Mouse (Mus musculus): ENCODE measurements at regions not wholly inside any gene's neighbourhood (a gene's known extent, or its start where the extent isn't known, plus 50 kb on each side); places are given as distances from the start of the nearest gene placed in this dataset.

DNA sequence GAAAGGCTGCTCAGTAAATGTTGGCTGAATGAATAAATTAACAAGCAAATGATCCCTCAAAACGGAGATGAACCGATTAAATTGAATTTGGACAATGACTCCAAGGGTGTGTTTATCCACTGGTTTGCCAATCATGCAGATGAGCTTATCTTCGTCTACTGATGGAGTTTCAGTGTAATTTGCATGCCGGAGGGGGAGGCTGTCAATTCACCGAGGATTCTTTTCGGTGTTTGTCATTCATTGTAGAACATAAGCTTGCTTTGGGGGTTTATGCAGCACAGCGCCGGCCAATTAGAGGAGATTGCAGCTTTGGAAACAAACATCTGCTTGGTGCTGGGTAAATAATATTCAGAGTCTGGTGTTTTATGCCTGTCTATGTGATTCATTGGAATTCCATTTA, 132.7 kb downstream of the Otoa start:
- DNase-seq (ENCODE audit: low read depth, low spot score) = no peak

DNA sequence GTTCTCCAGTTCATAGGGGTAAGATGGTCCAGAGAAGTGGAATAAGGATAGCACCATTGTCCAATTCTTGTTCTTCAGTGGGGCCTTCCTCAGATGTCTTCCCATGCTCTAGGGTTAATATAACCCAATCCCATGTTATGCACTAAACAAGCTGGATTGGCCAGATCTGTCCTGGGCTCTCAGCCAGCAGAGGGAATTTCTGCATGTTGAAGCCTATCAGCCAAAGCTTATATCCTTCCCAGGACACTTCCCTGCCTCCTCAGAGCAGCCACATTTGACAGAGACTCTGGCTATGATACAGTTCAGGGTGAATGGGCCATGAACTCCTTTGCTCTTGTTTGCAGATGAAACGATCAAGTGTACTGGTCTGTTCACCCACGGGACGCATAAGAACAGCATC, 133.6 kb downstream of the Otoa start:
- no peak for DNase-seq (ENCODE audit: low read depth, low spot score)

DNA sequence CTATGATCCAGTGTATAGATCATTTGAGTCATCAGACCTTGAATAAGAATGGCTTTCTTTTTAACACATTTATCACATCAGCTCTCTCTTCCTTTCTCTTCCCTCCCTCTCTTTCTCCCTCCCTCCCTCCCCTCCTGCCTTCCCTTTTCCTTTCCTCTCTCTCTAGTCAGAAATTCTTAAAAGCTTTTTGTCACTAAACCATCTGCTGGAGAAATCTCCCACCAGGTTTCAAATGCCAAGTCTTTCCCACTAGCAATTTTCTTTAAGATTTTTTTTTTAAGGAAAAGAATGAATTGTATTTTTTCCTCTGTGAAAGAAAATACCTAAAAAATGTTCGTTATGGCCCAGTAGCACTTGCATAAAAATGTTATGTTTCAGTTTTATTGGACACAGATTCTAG, 134.3 kb downstream of the Otoa start:
- DNase-seq (ENCODE audit: low read depth, low spot score) = no peak

DNA sequence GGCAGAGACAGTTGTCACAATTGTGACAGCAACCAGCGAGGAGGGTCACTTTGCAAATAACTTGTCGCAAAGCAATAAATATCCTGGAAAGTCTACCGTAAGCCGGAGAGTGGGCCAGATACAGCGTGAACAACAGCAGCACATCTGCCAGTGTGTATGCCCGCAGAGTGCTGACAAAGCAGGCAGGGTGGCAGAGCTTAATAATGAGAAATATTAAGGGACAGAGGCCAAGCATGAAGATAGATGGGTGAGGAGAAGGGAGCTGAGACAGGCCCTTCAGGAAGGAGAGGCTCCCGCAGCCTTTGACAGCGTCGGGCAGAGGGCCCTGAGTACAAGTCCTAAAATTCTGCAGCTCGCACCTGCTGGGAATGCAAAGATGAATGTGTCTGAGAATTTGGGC, 136.6 kb downstream of the Otoa start:
- no peak for DNase-seq (ENCODE audit: low read depth, low spot score)

DNA sequence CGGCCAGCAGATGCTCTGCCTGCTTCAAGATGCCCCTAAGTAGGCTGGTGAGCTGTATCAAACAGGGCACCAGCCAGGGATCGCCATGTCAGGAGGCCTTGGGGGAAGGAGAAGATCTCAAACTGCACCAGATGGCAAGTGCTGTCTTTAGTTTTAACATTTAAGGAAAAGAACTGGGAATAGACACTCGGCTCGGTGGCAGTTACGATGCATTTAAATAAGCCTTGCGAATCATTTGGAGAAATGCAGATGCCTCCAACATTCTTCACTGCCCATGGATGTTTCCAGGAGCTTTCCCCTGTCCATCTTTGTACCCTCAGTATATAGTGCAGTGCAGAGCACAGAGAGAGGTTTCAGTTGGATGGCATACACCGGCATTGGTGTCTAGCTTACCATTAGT, 139.7 kb downstream of the Otoa start:
- DNase-seq (ENCODE audit: low read depth, low spot score) = no peak

DNA sequence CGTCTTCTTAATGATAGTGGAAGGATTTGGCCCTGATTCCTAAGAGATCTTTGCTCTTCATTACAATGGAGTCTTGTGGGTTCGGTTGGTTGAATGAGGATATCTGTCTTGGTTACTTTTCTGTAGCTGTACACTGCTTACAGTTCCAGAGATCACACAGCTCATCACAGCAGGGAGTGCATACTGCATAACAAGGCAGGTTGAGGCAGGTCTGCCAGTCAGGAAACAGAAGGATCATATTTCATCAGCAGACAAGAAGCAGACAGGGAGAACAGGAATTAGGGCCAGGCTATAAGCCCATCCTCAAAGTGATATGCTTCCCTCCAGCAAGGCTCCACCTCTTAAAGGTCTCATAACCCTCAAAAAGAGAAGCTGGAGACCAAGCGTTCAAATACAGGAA, 150.4 kb downstream of the Otoa start:
- DNase-seq (ENCODE audit: low read depth, low spot score) = no peak

DNA sequence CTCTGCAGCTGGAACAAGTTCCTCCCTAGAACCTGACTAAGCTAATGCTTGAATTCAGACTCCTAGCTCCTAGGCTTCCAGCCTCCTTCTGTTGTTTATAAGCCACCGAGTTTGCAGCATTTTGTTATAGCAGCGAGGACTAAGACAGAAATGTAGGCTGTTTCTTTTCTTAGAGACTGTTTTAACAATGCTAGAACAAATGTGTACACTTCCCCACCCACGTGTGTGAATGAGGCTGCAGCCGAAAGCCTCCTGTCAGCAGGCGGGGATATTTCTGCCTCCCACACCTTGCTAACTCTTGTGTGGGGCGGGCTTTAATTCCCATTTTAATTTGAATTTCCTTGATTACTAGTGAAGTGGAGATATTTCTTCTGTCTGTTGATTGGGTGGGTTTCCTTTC, 153.4 kb downstream of the Otoa start:
- DNase-seq (ENCODE audit: low read depth, low spot score) = no peak

DNA sequence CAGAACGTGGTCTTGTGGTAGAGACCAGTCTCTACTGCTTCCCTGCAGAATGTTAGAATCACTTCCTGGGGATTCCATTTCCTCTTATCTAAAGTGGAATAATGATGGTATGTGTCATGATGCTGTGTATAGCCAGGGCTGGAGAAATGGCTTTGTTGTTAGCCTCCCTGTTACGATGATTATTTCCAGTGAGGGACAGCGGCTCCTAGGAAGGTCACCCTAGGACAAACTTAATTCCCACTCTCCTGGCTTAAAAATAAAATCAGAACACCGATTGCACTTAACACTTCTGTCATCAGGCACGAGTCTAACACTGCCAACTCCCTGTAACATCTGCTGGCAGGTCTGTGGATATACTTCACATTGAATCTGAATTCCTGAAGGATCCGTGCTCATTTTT, 151.9 kb upstream of the Hs3st2 start:
- DNase-seq (ENCODE audit: low read depth, low spot score) = no peak

DNA sequence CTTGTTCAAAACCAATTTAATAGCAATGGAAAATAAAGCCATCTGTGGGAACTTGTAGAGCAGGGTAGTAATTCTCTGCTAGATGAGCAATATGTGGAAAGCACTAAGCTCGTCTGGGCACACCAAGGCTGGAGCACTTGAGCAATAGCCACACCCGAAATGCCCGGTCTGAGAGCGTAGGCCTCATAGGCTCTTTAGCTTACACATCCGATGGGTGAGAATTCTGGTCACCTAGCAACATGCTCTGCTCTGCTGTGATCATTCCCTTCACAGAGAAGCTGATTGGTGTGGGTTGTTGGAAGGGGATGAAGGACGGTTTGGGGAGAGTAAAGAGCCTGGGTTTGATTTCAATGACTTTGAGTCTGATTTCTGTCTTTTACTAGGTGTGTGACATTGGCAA, 143.8 kb upstream of the Hs3st2 start:
- DNase-seq (ENCODE audit: low read depth, low spot score) = no peak

DNA sequence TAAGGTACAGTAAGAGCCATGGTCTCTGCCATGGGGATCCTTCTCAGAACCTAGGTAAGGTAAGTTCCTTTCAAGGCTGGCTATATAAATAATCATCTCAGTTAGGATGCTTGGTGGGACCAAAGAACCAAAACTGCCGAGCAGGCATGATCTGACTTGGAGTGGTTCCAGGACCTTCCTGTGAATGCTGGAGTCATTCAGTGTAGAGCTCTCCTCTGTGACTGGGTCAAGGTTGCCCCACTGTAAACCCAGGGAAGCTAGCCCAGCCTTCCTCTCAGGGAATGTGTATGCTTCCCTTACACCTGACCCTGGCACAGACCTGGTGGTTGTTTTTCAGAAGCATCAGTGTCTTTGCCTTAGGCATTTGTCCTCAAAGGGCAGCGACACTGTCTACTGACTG, 134.2 kb upstream of the Hs3st2 start:
- DNase-seq (ENCODE audit: low read depth, low spot score) = no peak

DNA sequence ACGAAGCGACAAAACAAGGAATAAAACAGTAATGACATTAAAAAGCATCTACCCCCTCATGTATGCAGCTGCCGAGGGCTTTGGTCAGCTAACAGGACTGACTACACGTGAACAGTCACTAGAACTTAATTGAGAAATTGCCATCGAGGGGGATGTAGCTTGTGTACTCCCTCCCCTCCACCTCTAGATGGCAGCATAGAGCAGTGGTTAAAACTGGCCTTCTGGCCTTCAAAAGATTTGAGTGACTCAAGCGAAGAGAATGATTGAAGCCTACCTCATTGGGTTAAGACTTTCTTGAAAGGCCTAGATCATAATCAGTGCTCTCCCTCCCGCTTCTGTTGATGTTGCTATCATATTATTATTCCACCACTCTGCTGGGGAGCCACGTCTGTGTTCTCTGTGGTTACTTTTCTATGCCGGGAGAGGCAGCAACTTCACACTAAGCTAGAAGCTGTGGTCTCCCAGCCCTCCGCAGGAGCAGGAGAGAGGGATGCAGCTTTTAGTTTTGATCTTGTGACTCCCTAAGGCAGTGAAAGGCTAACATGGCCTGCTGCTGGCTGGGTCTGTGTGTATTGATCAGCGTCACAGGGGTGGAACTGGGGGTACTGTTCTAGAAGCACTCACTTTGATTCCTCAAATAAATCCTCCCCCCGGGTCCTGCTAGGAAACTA, 132.7 kb upstream of the Hs3st2 start:
- peak; percentile 51 for DNase-seq (ENCODE audit: low read depth, low spot score)

DNA sequence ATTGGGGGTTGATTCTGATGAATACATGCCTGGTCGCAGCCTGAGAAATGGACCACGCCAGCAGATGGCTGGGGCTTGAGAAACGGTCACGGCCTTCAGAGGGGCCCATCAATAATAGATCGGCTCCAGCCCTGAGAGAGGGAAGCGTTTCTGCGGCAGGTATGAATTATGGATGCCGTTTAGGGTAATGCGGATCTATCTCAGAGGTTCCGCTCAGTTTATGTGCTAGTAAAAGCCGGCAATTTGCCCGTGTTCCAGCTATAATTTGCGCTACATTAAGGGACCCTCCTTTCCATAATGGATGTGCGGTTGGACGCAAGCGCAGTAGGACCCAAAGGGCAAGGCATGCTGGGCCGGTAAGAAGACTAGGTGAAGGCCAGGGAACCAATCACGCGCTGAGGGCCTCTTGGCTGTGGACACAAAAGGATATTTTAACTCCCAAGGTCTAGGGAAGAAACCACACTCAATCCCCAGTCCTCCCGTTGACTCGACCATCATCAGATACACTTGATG, 132.1 kb upstream of the Hs3st2 start:
- DNase-seq (ENCODE audit: low read depth, low spot score) = no peak

DNA sequence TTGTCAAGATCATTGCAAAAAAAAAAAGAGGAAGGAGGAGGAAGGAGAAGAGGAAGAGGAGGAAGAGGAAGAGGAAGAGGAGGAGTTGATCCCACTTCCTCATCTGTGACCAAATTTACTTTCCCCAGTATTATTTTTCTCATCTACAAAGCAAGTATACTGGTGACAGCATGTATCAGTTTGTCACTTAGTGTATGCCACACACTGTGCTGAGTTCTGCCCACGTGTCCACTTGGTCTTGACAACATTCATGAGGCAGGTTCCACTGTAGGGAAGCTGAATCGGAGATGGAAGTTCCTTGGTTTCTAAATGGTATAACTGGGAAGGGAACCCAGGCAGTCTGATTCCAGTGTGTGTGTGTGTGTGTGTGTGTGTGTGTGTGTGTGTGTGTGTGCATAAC, 122.3 kb upstream of the Hs3st2 start:
- no peak for DNase-seq (ENCODE audit: low read depth, low spot score)

DNA sequence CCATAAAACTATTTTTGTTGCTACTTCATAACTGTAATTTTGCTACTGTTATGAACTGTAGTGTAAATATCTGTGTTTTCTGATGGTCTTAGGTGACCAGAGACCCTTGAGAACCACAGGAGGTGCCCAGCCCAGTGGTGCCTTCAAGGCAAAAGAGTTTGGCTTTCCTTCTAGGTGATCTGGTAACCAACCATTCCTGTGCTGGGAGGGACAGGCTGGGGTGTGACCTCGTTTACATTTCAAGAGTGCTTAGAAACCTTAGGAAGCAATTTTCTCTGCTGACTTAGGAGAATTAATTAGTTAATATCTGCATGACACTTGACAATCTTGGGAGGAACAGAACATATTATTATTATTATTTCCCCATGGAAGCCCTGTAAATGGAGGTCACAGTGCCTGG, 111.1 kb upstream of the Hs3st2 start:
- DNase-seq (ENCODE audit: low read depth, low spot score) = no peak

DNA sequence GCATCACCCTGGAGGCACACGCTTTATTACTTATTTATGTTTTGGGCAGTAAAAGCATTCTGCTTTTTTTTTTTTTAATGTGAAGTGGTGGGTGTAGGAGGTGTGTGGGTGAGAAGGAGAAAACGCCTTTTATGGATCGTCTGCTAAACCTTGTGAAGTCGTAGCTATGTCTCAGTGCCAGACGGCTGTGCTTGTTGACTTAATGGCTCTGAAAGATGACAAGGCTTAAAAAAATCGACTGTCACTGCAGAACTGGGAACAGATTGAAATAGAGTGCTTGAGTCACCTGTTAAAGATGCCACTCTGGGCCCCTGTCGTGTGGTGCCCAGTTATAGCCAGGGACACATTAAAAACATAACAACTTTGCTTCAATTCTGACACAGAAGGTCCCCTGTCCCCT, 109.5 kb upstream of the Hs3st2 start:
- DNase-seq (ENCODE audit: low read depth, low spot score) = no peak

DNA sequence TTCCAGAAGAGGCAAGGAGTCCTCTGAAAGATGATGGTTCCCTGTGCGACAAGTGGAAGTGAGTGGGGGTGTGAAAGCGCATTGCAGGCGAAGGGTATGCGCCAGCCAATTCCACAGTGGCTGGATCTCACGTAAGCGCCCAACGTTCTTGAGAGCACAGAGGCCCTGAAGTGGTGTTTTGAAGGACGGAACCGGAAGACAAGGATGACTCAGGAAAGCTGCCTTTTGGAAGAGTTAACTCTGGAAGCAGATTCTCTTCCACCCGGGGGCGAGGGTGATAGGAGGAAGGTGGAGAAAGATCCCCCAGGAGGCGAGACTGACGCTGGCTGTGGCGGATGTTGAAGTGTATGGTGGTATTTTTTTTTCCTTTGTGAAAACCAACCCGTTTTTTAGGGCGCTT, 101.9 kb upstream of the Hs3st2 start:
- no peak for DNase-seq (ENCODE audit: low read depth, low spot score)

DNA sequence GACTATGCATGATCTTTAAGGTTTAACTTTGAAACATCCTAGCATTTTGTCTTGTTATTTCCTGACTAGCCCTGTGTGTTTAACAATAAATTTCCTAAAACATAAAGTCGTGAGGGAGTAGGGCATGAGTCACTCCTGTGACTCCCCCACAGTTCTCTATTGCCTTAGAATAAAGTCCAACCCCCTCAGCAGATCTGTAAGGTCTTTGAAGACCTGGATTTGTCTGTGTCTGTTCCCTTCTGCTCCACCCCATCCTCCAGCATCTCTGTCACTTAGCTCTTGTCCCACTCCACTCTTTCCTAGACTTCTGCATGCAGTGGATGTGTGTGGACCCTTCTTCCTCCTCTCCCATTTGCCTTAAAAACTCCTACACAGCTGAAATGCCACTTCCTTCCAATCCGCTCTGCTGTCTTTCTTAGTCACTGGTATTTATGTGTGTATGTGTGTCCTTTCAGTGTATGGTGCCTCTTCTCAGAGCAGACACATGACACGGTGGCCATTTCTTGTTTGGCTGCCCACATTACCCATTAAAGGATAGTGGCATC, 95.4 kb upstream of the Hs3st2 start:
- no peak for DNase-seq (ENCODE audit: low read depth, low spot score)

DNA sequence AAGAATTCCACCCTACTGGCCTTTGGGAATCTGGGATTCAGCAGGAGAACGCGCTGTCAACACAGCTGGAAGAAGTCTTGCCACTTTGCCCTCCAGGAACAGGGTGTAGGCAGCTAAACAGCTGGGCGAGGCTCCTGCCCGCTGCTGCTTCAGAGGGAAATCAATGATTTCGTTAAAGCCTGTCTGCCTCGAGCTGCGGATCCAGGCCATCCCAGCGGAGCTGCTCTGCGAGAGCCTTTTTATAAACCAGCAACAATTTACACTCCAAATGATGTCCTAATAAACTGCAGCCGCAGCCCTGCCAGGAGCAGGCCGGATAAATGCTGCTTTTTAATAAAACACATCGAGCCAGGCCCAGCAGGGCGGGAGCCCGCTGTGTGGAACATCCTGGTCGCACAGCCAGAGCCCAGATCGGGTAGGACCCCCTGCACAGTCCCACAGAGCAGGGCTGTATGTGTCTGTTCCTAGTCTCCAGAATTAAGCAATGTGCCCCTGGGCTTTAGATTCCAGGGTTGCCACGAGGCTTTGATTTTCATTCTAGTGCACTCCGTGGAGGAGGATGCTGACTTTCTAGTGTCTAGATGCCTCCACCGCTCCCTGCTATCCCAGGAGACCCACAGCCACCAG, 78.6 kb upstream of the Hs3st2 start:
- DNase-seq (ENCODE audit: low read depth, low spot score) = peak; percentile 3

DNA sequence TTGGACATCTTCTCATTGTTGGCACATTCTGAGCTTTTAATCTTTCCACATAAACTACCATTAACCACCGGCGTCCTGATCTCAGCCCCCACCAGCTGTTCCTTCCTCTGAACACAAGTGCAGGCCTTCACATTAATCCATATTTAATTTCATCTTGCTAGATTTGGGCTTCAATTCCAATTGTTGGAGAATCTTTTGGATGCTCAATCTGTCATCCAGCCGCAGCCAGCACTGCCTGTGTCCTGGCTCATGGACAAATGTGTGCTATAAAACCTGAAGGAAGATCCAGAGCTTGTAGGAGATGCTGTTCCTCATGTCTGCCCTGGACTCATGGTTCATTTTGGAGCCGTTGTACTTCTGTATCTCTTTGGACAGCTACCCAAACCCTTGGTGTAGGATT, 77.1 kb upstream of the Hs3st2 start:
- DNase-seq (ENCODE audit: low read depth, low spot score) = no peak

DNA sequence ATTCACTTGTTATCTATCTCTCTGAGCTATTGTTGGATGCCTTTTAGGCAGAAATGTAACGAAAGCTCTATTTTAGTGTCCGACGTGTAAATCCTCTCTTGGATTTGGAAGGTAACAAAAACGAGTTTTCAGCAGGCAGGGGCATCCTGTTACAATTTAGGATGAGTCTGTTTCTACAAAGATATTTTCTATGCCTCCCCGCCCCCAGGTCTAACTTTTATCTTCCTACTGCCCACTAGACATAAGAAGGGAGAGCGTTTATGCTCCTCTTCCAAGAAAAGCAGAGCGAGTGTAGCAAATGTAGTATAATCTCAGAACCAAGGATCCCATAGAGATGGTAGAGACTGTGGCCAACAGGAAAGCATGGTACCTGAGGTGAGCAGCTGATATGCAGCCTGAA, 62.4 kb upstream of the Hs3st2 start:
- no peak for DNase-seq (ENCODE audit: low read depth, low spot score)

DNA sequence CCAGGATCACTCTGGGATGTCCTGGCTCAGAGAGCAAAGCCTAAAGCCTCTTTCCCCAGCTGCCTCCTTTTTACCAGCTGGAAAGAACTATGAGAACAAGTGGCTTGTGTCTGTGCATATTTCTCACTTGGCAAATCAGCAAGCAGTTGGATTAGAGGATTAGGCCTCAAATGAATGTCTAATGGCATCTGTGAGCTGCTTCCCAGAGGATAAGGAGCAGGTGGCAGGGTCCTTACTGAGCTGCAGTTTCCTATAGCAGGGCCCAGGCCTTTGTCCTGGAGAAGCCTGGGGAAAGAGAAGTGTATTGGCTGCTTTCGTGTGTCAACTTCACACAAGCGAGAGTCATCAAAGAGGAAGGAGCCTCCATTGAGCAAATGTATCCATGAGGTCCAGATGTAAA, 59.1 kb upstream of the Hs3st2 start:
- DNase-seq (ENCODE audit: low read depth, low spot score) = no peak

DNA sequence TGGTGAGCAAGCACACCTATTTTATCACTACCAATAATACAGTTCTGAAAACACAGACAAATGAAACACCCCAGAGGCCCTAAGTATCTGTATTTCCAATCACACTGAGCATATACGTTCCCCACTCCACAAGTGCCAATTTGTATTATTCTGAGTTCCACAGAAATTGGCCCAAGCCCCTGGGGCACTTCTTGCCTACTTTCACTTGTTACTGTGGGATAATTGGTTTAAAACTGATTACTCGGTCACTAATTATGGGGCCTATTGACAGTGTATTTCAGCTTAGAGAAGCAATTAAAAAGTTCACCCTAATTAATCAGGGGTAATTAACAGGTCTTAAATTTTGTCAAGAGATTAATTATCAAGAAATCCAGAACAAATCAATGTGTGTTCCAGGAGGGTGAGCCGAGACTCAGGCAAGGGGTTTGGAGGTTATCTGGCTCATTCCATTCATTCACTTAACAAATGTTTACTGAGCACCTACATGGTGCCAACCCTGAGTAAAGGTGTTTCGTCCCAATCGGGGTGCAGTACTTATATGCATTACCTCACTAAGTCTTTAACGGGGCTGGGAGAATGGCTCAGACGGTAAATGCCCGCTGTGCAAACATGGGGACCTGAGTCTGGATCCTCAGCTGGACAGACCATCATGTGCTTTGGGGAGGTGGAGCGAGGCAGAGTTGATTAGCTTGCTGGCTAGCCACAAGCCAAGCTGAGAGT, 56.1 kb upstream of the Hs3st2 start:
- DNase-seq (ENCODE audit: low read depth, low spot score) = no peak

DNA sequence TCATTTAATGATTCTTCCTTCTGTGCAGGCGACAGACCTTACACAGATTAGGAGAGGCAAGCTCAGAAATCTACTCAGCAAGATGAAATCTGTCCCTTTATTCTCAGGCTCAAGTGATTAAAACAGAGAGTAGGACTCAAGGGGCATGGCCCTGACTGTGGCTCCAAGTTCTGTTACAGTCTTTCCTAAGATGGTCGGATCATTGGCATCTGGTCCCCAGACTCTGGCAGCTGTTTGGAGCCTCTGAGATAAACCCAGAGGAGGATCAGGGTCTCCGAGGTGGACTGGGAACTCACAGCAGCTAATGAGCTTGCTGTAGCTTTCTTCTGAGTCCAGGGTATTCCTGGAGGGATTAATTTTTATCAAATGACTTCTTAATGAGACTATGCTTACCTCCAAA, 51.7 kb upstream of the Hs3st2 start:
- DNase-seq (ENCODE audit: low read depth, low spot score) = no peak

Data from embryo, embryonic 11.5 days (tissue).